Mouse (Mus musculus): Measurements from ENCODE around the gene Brd4.

The Brd4 gene

DNA sequence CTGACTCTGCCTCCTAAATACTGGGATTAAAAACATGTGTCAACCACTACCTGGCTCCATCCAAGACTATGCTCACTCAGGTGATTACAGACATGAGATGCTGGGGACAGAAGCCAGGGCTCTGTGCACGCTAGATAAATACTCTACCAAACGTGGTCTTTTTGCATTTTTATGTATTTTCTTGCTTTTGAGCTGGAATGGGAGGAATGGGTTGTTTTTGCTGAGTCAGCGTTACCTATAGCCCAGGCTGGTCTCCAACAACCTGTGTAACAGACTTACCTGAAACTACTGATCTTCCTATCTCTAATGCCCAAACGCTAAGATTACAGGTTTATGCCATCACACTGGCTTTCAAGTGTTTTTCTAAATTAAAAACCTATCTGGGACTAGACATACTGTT is 10.6 kb upstream of the Brd4 start:
- no peak for TF ChIP-seq GATA4 (IDR thresholded peaks at IDR 0.05; ENCODE audit: insufficient replicate concordance, low read length)

GRCm38 (mm10) chr17:32285138-32285670 is 682 bp upstream of the Brd4 start:
- no peak for TF ChIP-seq GATA4 (IDR thresholded peaks at IDR 0.05; ENCODE audit: insufficient replicate concordance, low read length)

DNA sequence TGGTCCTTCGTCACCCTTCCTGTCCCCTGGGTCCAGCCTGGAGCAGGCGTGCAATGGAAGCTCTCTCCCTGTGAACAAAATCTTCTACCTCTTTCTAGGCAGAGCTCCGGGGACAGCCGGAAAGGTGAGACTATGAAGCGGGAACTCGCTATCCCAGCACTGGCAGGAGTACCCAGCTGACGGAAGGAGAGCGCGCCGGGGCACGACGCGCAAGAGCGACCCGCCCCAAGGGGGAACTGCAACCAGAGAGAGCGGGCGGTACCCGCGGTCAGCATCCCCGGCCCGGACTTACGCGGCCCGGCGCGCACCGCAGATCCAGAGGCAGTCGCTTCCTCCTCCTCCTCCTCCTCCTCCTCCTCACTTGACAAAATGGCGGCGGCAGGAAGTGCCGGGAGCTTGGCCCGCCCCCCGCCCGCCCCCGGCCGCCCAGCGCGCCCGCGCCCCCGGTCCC is 726 bp downstream of the Brd4 start:
- TF ChIP-seq GATA4 (IDR thresholded peaks at IDR 0.05; ENCODE audit: insufficient replicate concordance, low read length) = no peak

DNA sequence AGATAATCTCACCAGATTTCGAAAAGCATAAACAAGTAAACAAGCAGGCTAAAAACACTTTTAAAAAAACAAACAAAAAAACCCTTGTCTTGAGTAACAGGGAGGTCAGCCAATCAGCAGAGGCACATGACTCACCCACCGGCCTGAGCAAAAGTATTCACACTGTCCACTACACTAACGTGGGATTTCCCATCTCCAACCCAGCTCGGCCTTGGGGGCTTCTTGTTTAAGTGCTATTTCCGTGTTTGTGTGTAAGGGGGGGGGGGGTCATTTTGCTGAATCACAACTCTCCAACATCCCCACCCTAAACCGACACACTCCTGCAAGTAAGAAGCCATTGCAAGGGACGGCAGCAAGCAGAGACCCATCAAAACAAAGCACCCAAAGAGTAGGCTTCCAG is 1.2 kb downstream of the Brd4 start:
- no peak for TF ChIP-seq GATA4 (IDR thresholded peaks at IDR 0.05; ENCODE audit: insufficient replicate concordance, low read length)

GRCm38 (mm10) chr17:32281611-32282310 is 2.8 kb downstream of the Brd4 start:
- no peak for TF ChIP-seq GATA4 (IDR thresholded peaks at IDR 0.05; ENCODE audit: insufficient replicate concordance, low read length)

- no peak for TF ChIP-seq GATA4 (IDR thresholded peaks at IDR 0.05; ENCODE audit: insufficient replicate concordance, low read length)
Observed at GRCm38 (mm10) chr17:32281126-32281525, 3.4 kb downstream of the Brd4 start.

DNA sequence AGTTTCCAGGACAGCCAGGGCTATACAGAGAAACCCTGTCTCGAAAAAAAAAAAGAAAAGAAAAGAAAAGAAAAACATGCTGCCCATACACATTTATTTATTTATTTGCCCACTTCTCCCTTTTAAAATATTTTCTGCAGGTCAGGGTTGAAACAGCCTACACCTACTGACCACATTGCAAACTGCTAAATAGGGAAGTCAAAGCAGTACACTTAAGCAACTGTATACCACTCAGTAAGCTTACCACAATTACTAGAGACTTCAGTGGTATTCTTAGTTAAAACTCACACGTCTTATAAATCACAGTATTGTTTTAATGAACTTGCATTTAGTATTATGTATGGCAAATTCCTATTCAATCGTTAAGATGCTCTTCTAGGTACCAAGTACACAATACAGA is 3.9 kb downstream of the Brd4 start:
- no peak for TF ChIP-seq GATA4 (IDR thresholded peaks at IDR 0.05; ENCODE audit: insufficient replicate concordance, low read length)

DNA sequence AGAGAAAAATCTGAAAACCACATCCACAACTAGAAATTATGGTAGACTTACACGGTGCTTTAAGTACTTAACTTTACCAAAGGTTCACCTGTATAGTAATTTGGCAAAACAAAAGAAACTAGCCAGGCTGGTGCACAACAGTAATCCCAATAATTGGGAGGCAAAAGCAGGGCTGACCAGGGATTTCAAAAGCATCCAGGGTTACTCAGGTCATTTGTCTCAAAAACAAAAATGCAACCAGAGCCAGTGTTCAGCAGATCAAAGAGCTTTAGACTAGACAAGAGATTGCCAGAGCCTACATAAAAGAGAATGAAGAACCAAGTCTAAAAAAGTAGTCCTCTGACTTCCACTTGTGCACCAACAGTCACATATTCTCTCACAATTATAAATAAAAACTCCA is 7.3 kb downstream of the Brd4 start:
- no peak for TF ChIP-seq GATA4 (IDR thresholded peaks at IDR 0.05; ENCODE audit: insufficient replicate concordance, low read length)

- no peak for TF ChIP-seq GATA4 (IDR thresholded peaks at IDR 0.05; ENCODE audit: insufficient replicate concordance, low read length)
Observed at GRCm38 (mm10) chr17:32275568-32275967, 9.0 kb downstream of the Brd4 start.

DNA sequence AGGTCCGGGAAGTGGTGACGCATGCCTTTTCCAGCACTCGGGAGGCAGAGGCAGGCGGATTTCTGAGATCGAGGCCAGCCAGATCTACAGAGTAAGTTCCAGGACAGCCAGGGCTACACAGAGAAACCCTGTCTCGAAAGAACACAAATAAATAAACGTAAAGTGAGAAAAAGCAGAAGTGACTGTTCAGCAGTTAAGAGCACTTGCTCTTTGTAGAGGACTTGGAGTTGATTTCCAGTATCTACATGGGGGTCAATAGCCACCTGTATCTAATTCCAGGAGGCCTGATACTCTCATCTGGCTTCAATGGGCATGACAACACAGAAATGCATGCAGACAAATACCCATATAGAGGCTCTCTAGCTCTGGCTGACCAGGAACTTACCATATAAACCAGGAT is 15.4 kb downstream of the Brd4 start:
- TF ChIP-seq GATA4 (IDR thresholded peaks at IDR 0.05; ENCODE audit: insufficient replicate concordance, low read length) = no peak

DNA sequence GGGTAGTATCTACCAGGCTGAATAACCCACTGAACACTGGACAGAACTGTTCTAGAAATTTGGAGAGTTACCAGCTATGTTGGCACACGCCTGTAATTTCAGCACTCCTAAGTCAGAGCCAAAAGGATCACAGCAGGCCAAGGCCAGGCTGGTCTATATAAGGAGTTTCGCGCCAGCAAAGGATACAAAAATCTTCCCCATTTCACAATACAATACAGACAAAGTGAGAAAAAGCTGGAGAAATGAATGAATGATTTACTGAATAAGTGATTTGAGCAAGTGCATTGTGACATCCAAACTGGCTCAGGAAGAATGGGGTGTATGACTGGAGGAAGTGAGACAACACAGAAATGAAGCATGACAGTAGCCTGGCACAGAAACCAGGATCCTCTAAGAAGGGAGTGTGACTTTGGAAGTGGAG is 16.0 kb downstream of the Brd4 start:
- TF ChIP-seq GATA4 (IDR thresholded peaks at IDR 0.05; ENCODE audit: insufficient replicate concordance, low read length) = no peak

- TF ChIP-seq GATA4 (IDR thresholded peaks at IDR 0.05; ENCODE audit: insufficient replicate concordance, low read length) = no peak
Observed at GRCm38 (mm10) chr17:32268096-32268495, 16.4 kb downstream of the Brd4 start.

GRCm38 (mm10) chr17:32267617-32268016 is 16.9 kb downstream of the Brd4 start:
- TF ChIP-seq GATA4 (IDR thresholded peaks at IDR 0.05; ENCODE audit: insufficient replicate concordance, low read length) = no peak

- TF ChIP-seq GATA4 (IDR thresholded peaks at IDR 0.05; ENCODE audit: insufficient replicate concordance, low read length) = no peak
Observed at GRCm38 (mm10) chr17:32263672-32264071, 20.9 kb downstream of the Brd4 start.

DNA sequence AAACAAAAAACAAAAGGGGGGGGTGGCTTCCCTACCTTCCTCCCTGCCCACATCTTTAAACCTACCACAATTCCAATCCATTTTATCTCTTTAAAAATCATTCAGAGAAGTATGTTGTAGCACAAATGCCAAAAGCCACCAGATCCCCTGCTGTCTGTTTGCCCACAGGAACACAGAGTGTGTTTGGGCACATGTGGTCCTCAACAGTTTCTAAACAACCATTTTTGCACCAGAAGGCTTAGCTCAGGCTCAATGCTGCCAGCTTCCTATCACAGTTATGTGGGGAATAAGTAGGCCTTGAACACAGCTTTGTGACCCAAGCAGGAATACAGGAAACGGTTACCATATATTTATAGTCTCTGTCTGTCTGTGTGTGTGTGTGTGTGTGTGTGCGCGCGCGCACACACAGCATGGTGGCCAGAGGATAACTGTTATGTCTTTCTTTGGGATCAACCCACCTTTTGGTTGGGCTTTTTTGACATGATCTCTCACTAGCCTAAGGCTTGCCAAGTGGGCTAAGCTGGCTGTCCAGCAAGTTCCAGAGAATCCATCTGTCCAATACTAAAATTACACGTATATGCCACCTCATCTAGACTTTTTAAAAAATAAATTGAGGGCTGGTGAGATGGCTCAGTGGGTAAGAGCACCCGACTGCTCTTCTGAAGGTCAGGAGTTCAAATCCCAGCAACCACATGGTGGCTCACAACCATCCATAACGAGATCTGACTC is 21.5 kb downstream of the Brd4 start:
- TF ChIP-seq GATA4 (IDR thresholded peaks at IDR 0.05; ENCODE audit: insufficient replicate concordance, low read length) = no peak

- no peak for TF ChIP-seq GATA4 (IDR thresholded peaks at IDR 0.05; ENCODE audit: insufficient replicate concordance, low read length)
Observed at GRCm38 (mm10) chr17:32258869-32259268, 25.7 kb downstream of the Brd4 start.
